Mouse (Mus musculus) brain, embryonic 14.5 days (tissue): ENCODE measurements around the gene Ammecr1. TPM values are rescaled to one million over a fixed set of nuclear protein-coding genes. Genes with fewer than 3 reads are reported as not detected.

ENCODE experiments used
- DNase-seq: peaks from one replicate; pipeline ENCODE4 v3.0.0-alpha.2; 2011; ENCODE audit warnings: low read depth
- CTCF ChIP-seq: fragments of 200-500 bp; IDR thresholded peaks from 2 replicates; pipeline ENCODE4 v1.5.1; 2012; ENCODE audit warnings: inconsistent platforms, mild to moderate bottlenecking, moderate library complexity, borderline replicate concordance; ENCODE audit not compliant: insufficient read depth, insufficient read length; ENCODE audit errors: extremely low read depth
- POLR2A ChIP-seq: fragments of 200-500 bp; IDR thresholded peaks from 2 replicates; pipeline ENCODE4 v1.6.1; 2012; ENCODE audit warnings: mild to moderate bottlenecking, inconsistent platforms, borderline replicate concordance; ENCODE audit not compliant: poor library complexity, insufficient read depth, insufficient read length, severe bottlenecking; ENCODE audit errors: extremely low read depth
- polyA plus RNA-seq: library from polyadenylated mRNA; depleted of rRNA; stranded (reverse); fragments of >200 nt; gene quantifications from 2 replicates; pipeline ENCODE4 v1.2.3, GENCODE M21; 2012; rRNA removed

The Ammecr1 gene
- polyA plus RNA-seq: 2.4 and 3.6 TPM in 2 replicates

DNA sequence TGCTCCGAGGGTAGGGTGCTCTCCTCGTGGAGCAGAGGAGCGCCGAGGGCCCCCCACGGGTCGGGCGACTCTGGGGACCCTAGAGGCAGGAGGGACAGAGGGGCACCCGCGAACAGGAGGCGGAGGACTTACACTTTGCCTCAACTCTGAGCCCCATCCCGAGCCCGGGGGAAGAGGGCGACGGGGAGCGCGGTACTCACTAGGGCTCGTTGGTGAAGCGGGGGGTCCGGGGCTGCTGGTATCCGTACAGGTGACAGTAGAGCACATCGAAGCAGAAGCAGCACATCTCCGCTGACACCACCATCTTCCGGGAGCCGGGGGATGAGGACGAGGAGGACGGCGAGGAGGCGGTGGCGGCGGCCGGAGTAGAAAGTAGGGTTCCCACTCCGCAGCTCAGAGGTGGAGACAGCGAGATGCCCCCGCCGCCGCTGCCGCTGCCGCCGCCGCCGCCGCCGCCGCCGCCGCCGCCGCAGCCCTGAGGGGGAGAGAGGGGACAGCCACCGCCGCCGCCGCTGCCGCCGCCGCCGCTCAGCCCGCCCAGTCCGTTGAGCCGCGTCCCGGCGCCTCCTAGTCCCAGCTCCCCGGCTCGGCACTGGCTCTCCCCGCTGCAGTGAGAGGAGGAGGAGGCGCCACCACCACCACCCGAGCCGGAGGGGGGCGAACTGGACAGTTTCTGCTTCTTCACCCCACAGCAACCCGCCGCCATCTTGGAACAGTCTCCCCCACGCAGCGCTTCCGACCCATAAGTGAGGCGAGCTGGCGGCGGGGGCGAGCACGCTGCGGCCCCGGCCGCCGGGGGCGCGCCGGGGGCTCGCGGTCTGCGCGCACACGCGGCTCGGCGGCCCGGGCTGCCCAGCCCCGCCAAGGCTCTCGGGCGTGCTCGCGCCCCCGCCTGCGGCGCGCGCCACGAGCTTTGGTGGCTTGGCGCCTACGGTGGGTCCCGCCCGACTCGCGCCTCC is at the start of gene Ammecr1:
Ammecr1 (minus strand) TSS at position 721 of the 959 bp plus-strand sequence.
- DNase-seq: peak; percentile 92
- TF ChIP-seq POLR2A (0 out of 2 replicates have a peak, but pooled peaks have one; percentile 27), CTCF (no peak)

GRCm38 (mm10) chrX:143014118-143014517 is 47.6 kb upstream of the Ammecr1 start:
- TF ChIP-seq POLR2A: no peak
- no peak for TF ChIP-seq CTCF
- no peak for DNase-seq

DNA sequence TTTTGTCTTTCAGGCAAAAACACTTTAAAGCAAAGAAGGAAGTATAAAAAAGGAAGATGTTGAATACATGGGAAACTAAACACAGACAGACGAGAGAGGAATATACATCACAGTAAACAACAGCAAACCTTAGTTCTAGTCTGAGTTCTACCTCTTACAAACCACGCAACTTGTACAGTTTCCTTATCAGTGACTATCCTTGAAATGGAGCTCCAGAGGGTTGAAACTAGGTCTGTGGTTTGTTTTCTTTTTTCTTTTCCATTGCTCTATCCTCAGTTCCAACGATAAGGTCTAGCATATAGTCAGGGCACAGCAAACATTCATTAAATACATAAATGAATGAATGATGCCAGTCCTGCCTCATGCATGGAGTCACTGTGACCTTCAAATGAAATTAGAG is 45.8 kb upstream of the Ammecr1 start:
- TF ChIP-seq CTCF: no peak
- no peak for TF ChIP-seq POLR2A
- no peak for DNase-seq

- DNase-seq: no peak
- TF ChIP-seq POLR2A (no peak), CTCF (no peak)
Observed at GRCm38 (mm10) chrX:143011865-143012264, 45.3 kb upstream of the Ammecr1 start.

DNA sequence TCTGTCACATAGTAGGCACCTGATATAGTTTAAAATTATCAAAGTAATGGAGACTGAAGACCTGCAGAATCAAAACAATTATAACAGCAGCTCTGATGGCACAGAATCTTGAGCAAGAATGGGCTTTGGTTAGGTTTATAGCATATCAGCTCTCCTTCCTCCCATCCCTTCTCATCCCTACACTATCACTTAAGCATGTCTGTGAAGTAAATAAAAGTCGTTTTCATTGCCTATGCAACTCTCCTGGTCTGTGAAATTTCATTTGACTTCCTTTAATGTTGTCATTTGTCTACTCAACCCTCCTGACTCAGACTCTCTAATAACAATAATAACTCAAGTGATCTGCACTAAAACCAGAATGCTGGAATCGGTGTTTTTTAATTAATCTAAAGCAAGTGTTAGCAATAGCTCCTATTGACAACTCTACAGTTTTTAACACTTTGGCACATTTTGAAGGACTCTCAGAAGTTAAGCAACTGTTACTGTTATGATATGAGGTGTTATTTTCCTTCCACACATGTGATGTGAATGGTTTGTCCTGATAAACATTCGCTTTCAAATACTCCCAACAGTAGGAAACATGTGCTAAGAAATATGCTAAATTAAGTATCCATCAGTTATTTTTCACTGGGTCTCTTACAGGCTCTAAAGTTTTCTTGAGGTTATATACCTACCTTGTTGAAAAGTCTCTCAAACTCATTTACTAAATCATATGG is 37.8 kb upstream of the Ammecr1 start:
- no peak for DNase-seq
- TF ChIP-seq CTCF (no peak), POLR2A (no peak)

DNA sequence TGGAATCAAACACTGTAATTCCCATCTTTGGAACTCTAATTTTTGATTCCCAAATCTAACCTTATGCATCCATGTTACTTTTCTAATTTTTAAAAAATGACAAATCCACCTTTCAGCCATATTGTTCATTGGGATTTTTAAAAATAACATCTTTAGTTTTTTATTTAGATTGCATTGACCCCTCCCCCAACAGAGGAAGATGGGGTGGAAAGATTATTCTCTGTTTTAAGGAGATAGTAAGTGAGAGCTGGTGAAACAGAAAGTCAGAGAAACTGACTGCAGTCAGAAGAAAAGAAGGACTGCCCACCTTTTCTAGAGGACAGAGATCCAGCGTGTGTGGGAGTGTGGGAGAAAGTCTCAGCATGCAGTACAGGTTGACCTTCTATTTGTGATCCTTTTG is 30.7 kb upstream of the Ammecr1 start:
- TF ChIP-seq CTCF (no peak), POLR2A (no peak)
- no peak for DNase-seq

DNA sequence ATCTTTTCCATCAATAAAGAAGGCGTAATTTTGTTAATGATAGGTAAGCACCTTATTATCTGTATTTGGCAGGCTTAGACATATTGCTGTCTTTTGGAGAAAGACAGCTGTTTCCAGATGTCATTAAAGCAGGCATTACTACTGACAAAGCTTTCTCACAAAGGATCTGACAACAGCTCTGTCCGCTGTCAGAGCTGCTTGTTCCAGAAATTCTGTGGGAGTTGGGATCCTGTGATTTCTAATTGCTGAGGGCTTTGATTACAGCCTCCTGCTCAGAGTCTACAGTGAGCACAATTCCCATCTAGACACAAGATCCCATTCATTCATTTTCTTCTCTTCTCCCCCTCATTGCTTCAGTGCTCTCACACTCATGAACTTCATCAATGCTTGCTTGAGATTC is 28.0 kb upstream of the Ammecr1 start:
- peak; percentile 50 for DNase-seq
- no peak for TF ChIP-seq POLR2A
- TF ChIP-seq CTCF: no peak

DNA sequence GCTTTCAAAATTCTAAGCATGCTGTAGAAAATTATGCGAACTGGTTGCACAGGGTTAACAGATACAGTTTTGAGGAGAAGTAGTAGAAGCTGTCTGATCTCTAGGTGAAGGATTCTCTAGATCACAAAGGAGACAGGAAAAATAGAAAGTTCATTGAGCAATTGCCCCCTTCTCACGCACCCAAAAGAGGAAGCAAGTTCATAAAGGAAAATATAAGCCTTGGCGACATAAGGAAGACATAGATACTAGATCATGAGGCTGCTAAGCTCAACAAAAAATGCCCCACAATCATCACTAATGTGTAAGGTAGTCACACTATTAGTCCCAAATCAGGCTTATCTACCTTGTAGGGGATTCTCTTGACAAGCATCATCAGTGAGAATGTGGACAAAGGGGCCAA is 17.6 kb upstream of the Ammecr1 start:
- TF ChIP-seq CTCF (no peak), POLR2A (no peak)
- DNase-seq: no peak

GRCm38 (mm10) chrX:142983638-142984037 is 17.1 kb upstream of the Ammecr1 start:
- no peak for TF ChIP-seq POLR2A
- no peak for TF ChIP-seq CTCF
- DNase-seq: no peak

DNA sequence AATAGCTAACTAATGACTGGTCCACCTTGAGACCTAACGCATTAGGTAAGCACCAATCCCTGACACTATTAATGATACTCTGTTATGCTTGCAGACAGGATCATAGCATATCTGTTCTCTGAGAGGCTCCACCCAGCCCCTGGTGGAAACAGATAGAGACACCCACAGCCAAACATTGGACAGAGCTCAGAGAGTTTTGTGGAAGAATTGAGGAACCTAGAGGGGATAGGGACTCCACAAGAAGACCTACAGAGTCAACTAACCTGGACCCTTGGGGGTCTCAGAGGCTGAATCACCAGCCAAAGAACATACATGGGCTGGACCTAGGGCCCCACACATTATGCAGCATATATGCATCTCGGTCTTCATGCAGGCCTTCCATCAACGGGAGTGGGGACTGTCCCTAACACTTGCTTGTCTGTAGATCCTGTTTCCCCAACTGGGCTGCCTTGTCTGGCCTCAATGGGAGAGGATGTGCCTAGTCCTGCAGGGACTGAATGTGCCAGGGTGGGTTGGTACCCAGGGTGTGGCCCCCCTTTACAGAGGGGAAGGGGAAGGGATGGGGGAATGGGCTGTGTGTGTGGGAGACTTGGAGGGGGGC is 15.1 kb upstream of the Ammecr1 start:
- no peak for TF ChIP-seq CTCF
- no peak for DNase-seq

- TF ChIP-seq POLR2A (no peak), CTCF (no peak)
- DNase-seq: no peak
Observed at GRCm38 (mm10) chrX:142980855-142981529, 14.5 kb upstream of the Ammecr1 start.
